Mouse (Mus musculus): ENCODE measurements at regions not wholly inside any gene's neighbourhood (a gene's known extent, or its start where the extent isn't known, plus 50 kb on each side); places are given as distances from the start of the nearest gene placed in this dataset.

GRCm38 (mm10) chr4:32149171-32149570 is 89.4 kb upstream of the Bach2 start:
- DNase-seq (ENCODE audit: low read depth, low spot score) = peak; percentile 93

- DNase-seq (ENCODE audit: low read depth, low spot score) = peak; percentile 86
These were observed 85.2 kb upstream of the Bach2 start for GRCm38 (mm10) chr4:32153356-32153755.

GRCm38 (mm10) chr4:32156965-32157364 is 81.6 kb upstream of the Bach2 start:
- DNase-seq (ENCODE audit: low read depth, low spot score) = peak; percentile 17

- DNase-seq (ENCODE audit: low read depth, low spot score) = peak; percentile 15
These were observed 80.2 kb upstream of the Bach2 start for GRCm38 (mm10) chr4:32158451-32158850.

- DNase-seq (ENCODE audit: low read depth, low spot score) = no peak
These were observed 79.7 kb upstream of the Bach2 start for GRCm38 (mm10) chr4:32158886-32159285.

GRCm38 (mm10) chr4:32160815-32161214 is 77.8 kb upstream of the Bach2 start:
- DNase-seq (ENCODE audit: low read depth, low spot score) = peak; percentile 58

GRCm38 (mm10) chr4:32161871-32162656 is 76.5 kb upstream of the Bach2 start:
- DNase-seq (ENCODE audit: low read depth, low spot score) = peak; percentile 34

GRCm38 (mm10) chr4:32162694-32163240 is 75.8 kb upstream of the Bach2 start:
- DNase-seq (ENCODE audit: low read depth, low spot score) = no peak

GRCm38 (mm10) chr4:32164081-32164641 is 74.4 kb upstream of the Bach2 start:
- peak; percentile 83 for DNase-seq (ENCODE audit: low read depth, low spot score)

GRCm38 (mm10) chr4:32164736-32165241 is 73.8 kb upstream of the Bach2 start:
- DNase-seq (ENCODE audit: low read depth, low spot score) = peak; percentile 75

- DNase-seq (ENCODE audit: low read depth, low spot score) = peak; percentile 49
These were observed 72.6 kb upstream of the Bach2 start for GRCm38 (mm10) chr4:32165918-32166528.

- no peak for DNase-seq (ENCODE audit: low read depth, low spot score)
These were observed 71.5 kb upstream of the Bach2 start for GRCm38 (mm10) chr4:32167151-32167550.

- no peak for DNase-seq (ENCODE audit: low read depth, low spot score)
These were observed 68.5 kb upstream of the Bach2 start for GRCm38 (mm10) chr4:32170106-32170459.

- peak; percentile 41 for DNase-seq (ENCODE audit: low read depth, low spot score)
These were observed 68.0 kb upstream of the Bach2 start for GRCm38 (mm10) chr4:32170460-32171192.

GRCm38 (mm10) chr4:32171291-32171690 is 67.3 kb upstream of the Bach2 start:
- no peak for DNase-seq (ENCODE audit: low read depth, low spot score)

- no peak for DNase-seq (ENCODE audit: low read depth, low spot score)
These were observed 65.6 kb upstream of the Bach2 start for GRCm38 (mm10) chr4:32172992-32173391.

- no peak for DNase-seq (ENCODE audit: low read depth, low spot score)
These were observed 63.8 kb upstream of the Bach2 start for GRCm38 (mm10) chr4:32174771-32175170.

- DNase-seq (ENCODE audit: low read depth, low spot score) = no peak
These were observed 63.4 kb upstream of the Bach2 start for GRCm38 (mm10) chr4:32175231-32175630.

GRCm38 (mm10) chr4:32175853-32176448 is 62.7 kb upstream of the Bach2 start:
- no peak for DNase-seq (ENCODE audit: low read depth, low spot score)

- peak; percentile 50 for DNase-seq (ENCODE audit: low read depth, low spot score)
These were observed 62.0 kb upstream of the Bach2 start for GRCm38 (mm10) chr4:32176449-32177135.

Measured in CD4-positive, CD25-positive, alpha-beta regulatory T cell, adult 2 months (primary cell).